Mouse (Mus musculus) embryo, embryonic 11.5 days (tissue): ENCODE measurements around the gene Zfp386.

ENCODE experiments used
- DNase-seq: peaks from one replicate; pipeline ENCODE4 v3.0.0-alpha.2; 2012; ENCODE audit warnings: low read depth, low spot score

The Zfp386 gene

DNA sequence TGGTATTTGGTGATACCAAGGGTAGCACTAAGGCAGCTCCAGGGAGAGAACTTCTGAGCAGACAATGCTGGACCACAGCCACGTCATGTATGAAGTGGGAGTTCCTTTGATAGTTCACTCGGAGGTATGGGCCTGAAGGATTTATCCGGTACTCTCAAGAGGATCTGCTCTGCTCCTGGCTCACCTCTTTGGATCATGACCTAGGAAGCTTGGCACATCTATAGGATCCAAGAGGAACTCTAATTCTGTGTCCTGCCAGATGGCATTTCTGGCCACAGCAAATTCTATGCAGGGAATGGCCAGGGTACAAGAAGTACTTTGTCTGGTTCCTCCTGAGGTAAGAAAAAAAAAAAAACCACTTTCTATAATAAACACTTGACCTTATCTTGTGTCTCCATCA, 42.3 kb downstream of the Zfp386 start:
- DNase-seq, result no peak

DNA sequence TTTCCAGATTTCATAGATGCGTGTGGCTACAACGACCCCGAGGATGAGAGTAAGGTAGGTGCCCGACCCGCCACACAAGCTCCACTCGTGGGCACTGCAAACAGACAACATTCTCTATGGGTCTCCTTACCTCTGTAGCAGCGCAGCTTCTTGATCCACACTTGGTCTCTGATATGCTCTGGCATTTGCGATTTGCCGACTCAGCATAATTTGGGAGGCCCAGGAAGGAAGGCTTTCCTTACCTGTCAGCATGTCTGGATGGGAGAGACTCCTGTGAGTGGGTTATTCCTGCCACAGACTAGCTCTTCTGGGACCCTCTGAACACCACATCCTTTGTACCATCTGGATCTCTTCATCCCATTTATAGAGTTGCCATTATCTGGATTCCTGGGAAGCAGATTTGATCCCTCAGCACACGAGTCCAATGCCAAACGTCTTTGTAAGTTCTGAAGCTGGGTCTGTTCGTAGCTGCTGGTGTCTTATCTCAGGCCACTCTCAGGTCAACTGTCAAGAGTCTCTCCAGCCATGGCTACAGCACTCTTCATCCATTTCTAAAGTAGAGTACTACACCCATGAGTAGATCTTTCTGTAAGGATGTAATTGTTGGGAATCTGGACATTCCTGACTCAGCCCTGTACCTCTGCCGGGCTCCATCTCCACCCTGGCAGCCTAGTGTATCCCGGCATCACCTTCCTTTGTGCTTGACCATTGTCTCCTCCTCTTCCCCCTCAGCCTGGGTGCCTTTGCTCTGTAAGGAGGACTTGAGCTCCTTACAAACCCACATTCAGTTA, 47.4 kb downstream of the Zfp386 start:
- no peak for DNase-seq

- no peak for DNase-seq
Observed at GRCm38 (mm10) chr12:116096361-116096904, 48.9 kb downstream of the Zfp386 start.

DNA sequence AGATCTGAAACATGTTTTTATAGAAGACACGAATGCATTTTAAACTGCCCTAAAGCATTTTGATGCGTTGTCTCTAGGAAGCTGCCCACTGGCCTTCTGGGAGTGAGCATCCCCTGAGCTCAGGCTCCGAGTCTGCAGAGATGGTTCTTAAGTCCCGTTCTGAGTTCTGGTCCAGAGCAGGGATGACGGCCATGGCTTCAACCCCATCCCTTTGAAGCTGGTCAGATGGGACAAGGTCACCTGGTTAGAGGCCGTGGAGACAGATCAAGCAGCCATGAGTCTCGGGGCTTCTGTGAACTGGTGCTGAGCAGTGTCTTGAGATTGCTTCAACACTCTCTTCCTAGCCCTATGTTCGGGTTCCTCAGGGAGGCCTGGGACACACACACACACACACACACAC, 49.6 kb downstream of the Zfp386 start:
- no peak for DNase-seq

- DNase-seq, result no peak
Observed at GRCm38 (mm10) chr12:116101945-116102344, 54.4 kb downstream of the Zfp386 start.

GRCm38 (mm10) chr12:116109451-116110353, 62.2 kb downstream of the Zfp386 start:
- DNase-seq, result no peak

DNA sequence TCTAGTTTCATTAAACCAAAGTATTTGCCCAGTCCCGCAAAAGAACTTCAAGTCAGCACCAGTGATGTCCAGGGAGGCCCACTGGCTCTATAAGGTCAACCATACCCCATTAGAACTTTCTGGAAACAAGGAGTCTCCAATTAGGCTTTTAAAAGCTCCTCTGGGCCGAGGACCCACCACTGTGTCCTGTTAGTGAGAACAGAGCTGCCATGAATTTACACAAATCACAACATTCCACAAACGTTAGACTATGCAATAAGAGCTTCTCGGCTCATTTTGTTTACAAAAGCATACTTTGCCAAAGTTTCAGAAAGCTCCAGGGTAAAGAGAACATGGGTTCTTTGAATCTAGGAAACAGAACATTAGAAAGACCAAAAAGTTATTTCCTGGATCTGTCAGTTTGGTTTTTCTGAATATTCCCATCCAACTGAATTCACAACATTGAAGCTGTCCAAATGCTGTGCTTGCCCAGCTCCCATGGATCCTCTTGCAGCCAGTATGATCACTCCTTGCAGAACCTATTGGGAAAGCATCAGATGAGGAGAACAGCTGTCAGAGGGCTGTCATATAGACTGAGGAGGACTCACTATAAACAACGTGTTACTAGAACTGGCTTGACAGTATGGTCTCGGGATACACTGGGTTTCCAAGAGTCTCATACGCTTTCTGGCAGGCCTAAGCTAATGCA, 63.6 kb downstream of the Zfp386 start:
- no peak for DNase-seq
